Mouse (Mus musculus) thymus, postnatal 36 days (tissue): Measurements from ENCODE around the gene Trappc3.

Experiments
- DNase-seq, 2 experiments: peaks; one replicate each; pipeline ENCODE4 v3.0.0; 2022; ENCODE audit warnings: mixed read lengths in 2 of 2

The Trappc3 gene

DNA sequence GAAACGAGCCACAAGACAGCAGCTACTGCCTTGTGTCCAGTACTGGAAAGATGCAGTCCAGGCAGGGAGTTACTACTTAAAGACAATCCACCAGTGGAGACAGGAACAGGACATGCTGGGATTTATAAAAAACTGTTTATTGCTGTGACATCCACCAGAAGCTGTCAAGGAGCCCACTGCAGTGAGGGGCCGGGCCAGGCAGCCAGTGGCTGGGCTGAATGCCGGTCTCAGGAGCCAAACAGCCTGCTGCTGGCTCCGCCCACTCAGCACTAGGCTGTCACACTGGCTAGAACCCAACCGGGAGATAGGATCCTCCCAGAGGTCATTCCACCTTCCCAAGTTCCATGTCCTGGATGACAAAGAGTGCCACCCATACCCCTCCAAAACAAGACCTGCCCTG, 53.8 kb downstream of the Trappc3 start:
- DNase-seq: no peak

GRCm38 (mm10) chr4:126316443-126317040, 54.4 kb downstream of the Trappc3 start:
- DNase-seq: no peak

- DNase-seq: no peak
Measured at GRCm38 (mm10) chr4:126319806-126320205, 57.7 kb downstream of the Trappc3 start.

DNA sequence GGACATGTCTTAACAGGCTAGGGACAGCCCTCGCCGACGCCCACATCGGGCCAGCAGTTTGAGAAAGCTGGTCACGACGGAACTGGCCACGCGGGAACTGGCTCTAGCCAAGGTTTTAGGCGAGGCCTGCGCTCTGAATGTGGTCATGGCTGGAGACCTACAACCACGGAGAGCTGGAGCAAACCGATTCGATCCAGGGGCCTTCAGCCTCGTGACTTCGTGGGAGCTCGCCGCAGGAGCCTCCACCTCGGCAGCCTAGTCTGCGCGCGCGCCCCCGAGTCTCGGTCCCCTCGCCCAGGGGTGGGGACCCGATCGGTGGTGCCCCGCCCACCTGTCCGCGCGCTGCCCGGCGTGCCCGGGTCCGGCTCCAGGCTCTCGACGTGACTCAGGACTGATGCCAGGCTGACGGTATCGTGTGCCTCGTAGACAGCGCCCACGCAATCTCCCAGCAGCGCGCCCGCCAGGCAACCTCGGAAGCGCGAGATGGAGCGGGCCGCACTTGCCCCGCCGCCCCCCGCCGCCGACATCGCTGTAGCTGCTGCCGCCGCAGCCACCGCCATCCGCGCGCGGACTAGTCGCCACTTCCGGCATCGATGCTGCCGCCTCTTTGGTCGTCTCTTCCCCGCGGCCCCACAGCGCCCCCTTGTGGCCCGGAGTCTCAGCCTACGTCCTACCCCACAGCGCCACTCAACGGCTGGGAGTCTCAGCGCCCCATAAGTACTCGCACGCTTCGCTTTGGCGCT, 59.2 kb downstream of the Trappc3 start, which contains the start of gene Adprhl2:
Gene Adprhl2, minus strand, starts transcription at position 593 of the 743 bp plus-strand sequence.
- peak; percentile 97 to 99 for DNase-seq

GRCm38 (mm10) chr4:126321854-126322511, 59.9 kb downstream of the Trappc3 start:
- DNase-seq: peak in 1 of 2 experiments; percentile 33

GRCm38 (mm10) chr4:126322646-126323045, 60.5 kb downstream of the Trappc3 start:
- no peak for DNase-seq

GRCm38 (mm10) chr4:126324861-126325260, 62.7 kb downstream of the Trappc3 start:
- DNase-seq: no peak

DNA sequence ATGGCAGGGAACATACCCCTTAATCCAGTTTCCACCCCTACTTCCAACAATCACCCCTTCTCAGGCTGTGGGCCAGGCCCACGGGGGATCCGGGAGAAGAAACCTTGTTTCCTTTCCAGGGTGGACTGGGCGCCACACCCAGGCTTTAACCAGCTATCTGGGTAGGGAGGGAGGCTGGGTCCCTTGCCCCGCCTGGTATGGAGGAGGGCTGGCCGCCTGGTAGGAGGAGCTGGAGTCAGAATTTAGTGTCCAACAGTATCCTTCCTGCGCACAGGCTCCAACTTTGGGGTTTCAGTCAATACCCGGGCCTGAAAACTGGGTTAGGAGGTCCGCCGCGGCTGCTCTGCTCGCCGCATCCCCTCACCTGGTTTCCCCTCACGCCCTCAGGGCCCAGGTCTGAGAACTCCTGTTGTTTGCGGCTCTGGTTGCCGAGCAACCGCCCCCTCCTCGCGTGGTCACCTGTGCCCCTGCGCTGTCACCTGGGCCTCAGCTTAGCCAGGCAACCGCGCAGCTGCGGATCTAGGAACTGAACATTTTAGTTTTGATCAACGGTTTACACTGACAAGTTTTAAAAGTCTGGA, 63.2 kb downstream of the Trappc3 start, which contains the start of gene Tekt2:
Gene Tekt2, minus strand, starts transcription at position 408 of the 581 bp plus-strand sequence.
- DNase-seq: no peak
